Mouse (Mus musculus) adrenal gland, postnatal 36 days (tissue): Measurements from ENCODE around the gene Vamp2. TPM values are rescaled to one million over a fixed set of nuclear protein-coding genes. Genes with fewer than 3 reads are reported as not detected.

Source experiments
- DNase-seq, 2 experiments: peaks; one replicate each; pipeline ENCODE4 v3.0.0; 2021; ENCODE audit warnings: mixed read lengths in 1 of 2
- total RNA-seq, 2 experiments: library from RNA; stranded (reverse); gene quantifications; 2 replicates each; pipeline ENCODE4 v1.2.3; 2021

Gene Vamp2
- total RNA-seq, 2 experiments from 2014 or later, result 116 to 130 TPM

- no peak for DNase-seq
Measured at GRCm38 (mm10) chr11:69064259-69065133, 23.8 kb upstream of the Vamp2 start.

- no peak for DNase-seq
Measured at GRCm38 (mm10) chr11:69065394-69065925, 22.8 kb upstream of the Vamp2 start.

- peak; percentile 75 to 77 for DNase-seq
Measured at GRCm38 (mm10) chr11:69066163-69066861, 22.0 kb upstream of the Vamp2 start.

- peak; percentile 91 to 92 for DNase-seq
Measured at GRCm38 (mm10) chr11:69066956-69067355, 21.3 kb upstream of the Vamp2 start.

- DNase-seq, result peak; percentile 60 to 62
Measured at GRCm38 (mm10) chr11:69067601-69068000, 20.7 kb upstream of the Vamp2 start.

DNA sequence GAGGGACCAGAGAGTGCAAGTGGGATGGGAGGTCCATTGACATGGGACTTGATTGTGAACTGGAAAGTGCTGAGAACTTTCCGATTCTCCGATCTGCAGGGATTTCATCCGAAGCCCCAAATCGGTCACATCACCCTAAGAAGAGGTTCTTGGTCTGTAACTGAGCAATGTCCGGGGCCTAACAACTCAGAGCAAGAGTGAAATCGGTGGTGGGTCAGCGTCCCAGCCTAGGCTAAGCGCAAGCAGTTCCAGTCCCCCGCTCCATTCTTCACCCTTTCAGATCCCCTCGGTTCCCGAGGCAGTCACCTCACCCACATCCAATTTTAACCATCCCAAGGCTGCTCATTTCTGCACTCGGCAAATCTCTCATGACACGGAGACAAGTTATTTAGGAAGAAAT lies 18.2 kb upstream of the Vamp2 start:
- no peak for DNase-seq

- peak; percentile 94 to 96 for DNase-seq
Measured at GRCm38 (mm10) chr11:69070590-69071222, 17.6 kb upstream of the Vamp2 start, which contains the start of gene Tmem107. Gene Tmem107, plus strand, starts transcription at chr11:69070806.

DNA sequence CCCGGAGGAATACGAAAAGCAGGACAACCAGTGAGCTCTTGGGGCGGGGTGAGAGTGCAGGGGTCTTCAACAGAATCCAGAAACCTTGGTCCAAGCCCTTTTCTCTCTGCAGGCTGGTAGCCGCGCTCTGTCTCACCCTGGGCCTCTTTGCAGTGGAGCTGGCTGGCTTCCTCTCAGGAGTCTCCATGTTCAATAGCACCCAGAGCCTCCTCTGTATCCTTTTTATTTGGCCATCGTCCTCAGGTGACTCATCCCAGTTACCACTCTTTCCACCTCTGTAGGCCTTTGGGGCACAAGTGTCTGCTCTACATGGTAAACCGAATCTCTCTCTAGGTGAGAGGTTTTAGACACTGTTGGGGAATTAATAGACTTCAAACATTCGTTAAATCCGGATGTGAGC lies 17.0 kb upstream of the Vamp2 start:
- peak in 1 of 2 experiments; percentile 40 for DNase-seq

DNA sequence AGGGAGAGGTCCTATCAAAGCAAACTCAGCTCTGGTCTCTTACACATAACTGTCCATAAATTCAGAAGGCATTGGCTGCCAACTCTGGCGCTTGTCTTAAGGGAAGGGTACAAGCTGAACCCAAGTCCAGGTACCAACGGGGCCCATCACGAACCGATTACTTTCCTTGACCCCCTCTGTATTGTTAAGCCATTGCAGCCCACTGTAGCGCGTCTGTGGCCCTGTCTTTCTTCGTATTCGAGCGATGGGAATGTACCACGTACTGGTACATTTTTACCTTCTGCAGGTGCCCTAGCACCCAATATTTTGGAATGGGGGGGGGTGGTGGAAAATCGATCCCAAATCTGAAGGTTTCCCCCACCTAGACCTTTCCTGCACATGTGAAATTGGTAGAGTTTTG lies 16.1 kb upstream of the Vamp2 start:
- no peak for DNase-seq

- no peak for DNase-seq
Measured at GRCm38 (mm10) chr11:69072666-69073064, 15.6 kb upstream of the Vamp2 start.

DNA sequence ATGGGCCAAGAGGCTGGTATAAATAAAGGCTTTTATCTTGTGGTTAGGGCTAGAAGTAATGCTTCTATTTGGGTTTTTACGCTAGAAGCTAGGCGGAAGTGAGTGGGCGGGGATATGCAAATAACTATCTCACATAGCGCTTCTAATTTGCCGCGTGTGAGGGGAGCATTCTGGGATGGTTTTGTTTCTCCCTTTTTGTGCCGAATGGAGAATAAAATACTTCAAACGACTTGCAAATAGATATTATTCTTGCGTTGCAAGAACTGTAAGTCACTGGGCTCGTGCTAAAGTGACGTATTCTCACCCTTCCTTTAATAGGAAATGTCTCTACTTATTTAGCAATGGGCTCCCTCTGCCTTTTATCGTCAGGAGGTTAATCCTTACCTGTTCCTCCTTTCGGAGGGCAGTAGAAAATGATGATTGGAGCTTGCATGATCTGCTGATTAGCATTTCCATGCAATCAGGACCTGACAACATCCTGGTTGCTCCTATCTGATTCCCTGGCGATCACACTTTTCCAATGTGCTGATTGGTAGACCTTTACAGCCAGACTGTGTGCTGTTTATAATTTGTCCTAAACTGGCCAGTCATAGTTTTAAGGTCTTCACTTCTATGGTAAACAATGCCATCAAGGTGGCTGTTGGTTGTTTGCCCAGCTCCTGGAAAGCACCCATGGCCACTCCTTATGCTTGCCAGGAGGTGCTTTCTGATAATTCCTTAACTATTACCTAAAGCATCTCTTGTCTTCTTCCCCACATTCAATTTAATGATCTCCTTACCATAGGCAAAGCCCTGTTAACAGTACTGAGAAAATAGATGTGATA lies 15.0 kb upstream of the Vamp2 start:
- DNase-seq, result peak; percentile 76 to 83

- no peak for DNase-seq
Measured at GRCm38 (mm10) chr11:69073951-69074775, 14.1 kb upstream of the Vamp2 start.

GRCm38 (mm10) chr11:69074776-69075069 lies 13.6 kb upstream of the Vamp2 start:
- DNase-seq, result no peak

GRCm38 (mm10) chr11:69075764-69076479 lies 12.4 kb upstream of the Vamp2 start:
- no peak for DNase-seq

- peak in 1 of 2 experiments; percentile 60 for DNase-seq
Measured at GRCm38 (mm10) chr11:69076572-69076971, 11.7 kb upstream of the Vamp2 start.

DNA sequence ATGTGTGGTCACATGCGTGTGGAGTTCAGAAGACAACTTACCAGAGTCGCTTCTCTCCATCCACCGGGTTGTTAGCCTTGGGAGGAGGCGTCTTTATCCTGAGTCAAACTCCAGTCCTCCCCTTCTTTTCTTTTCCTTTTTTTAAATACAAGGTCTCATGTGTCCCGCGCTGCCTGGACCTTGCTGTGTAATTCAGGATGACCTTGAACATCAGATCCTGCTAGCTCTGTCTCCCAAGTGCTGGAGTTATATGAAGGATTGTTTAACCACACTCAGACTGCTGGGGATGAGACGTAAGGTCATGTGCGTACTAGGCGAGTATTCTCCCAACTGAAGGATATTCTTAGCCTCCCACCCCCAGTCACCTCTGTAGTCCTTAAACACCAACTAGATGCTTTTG lies 11.0 kb upstream of the Vamp2 start:
- no peak for DNase-seq

DNA sequence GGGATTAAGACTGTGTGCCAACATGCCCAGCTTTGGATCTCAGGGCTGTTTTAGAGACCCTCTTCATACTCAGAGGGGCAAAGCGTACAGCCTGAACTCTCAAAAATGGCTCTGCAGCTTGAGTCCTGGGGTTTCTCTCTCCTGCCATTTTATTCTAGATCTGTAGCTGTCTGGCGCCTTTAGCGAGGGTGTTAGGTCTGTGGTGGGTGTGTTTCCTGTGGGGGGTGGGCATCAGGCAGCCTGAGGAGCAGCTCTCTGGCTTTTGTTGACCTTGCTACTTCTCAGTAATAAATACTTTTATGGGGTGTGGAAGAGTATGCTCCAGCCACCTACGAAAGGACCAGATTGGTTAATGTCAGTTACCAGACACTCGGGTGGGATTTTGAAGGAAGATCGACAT lies 10.2 kb upstream of the Vamp2 start:
- no peak for DNase-seq

- no peak for DNase-seq
Measured at GRCm38 (mm10) chr11:69078805-69079438, 9.4 kb upstream of the Vamp2 start.

- DNase-seq, result no peak
Measured at GRCm38 (mm10) chr11:69080102-69080854, 8.0 kb upstream of the Vamp2 start.
